Mouse (Mus musculus): ENCODE results near the gene Klhl32.

- TF ChIP-seq CTCF (IDR thresholded peaks at IDR 0.05; ENCODE audit: borderline replicate concordance, extremely low read depth, insufficient read depth, insufficient read length) (no peak), POLR2A (IDR thresholded peaks at IDR 0.05; ENCODE audit: borderline replicate concordance, extremely low read depth, insufficient read depth, insufficient read length, poor library complexity, severe bottlenecking) (no peak)
Measured at GRCm38 (mm10) chr4:24758954-24759353, 92.0 kb downstream of the Klhl32 start.

Data from brain, embryonic 14.5 days (tissue).